Mouse (Mus musculus) skeletal muscle tissue, adult 2 months (tissue): ENCODE measurements around the gene Timm17b.
A peak's percentile ranks its signal among the peaks of the same experiment; 100 is the strongest.

Experiments used
- DNase-seq: peaks from one replicate; pipeline ENCODE4 v3.0.0-alpha.2; 2012; ENCODE audit warnings: low read depth, low spot score

Gene Timm17b

DNA sequence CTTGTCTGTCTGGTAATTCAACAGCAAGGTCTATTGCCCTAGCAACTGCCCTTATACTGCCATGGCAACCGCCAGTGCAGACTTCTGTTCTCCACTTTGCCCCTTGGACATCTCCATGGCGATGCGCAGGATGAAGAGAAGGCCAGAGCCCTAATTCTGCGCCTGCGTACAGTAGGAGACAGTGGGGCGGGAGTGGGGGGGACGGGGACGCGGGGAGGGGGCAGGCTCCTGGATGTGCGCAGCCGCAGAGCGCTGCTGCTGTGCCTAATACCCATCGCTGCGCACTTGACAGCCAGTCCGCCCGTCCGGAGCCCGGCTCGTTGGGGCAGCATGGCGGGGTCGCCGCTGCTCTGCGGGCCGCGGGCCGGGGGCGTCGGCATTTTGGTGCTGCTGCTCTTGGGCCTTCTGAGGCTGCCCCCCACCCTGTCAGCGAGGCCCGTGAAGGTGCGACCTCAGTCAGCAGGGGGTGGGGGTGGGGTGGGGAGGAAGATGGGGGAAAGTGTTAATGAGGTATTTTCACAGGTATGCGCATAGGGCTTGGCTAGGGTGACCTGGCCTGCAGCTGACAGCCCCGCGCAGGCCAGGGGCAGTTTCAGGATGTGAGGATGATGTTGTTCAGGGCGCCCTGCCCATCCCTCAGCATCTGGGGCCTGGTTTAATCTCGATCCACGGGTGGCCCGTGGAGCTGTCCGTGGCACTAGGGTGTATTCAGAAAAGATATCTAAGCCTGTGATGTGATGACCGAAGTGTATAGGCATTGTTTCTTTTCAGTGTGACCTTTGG is 20.6 kb downstream of the Timm17b start, which contains the start of gene Pcsk1n:
TSS of gene Pcsk1n (plus strand) at position 222 of the 783 bp plus-strand sequence.
- DNase-seq, result no peak

- no peak for DNase-seq
Measured at GRCm38 (mm10) chrX:7922032-7922431, 22.9 kb downstream of the Timm17b start.

DNA sequence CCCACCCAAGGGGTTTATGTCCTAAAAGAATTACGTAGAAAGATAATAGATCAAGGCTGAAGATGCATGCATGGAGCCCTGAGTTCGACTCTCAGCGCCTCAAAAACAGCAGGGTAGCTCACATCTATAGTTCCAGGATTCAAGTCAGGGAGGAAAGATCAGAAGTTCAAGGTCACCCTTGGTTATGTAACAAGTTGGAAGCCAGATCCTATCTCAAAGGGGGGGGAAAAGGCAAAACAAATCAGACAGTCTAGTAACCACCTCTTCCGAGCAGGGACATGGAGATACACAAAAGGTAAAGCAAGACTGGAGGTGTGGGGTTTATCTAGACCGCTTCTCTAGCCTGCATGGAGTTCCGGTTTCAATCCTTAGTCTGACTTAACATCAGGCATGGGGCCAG is 27.1 kb downstream of the Timm17b start:
- DNase-seq, result no peak

GRCm38 (mm10) chrX:7927116-7927515 is 28.0 kb downstream of the Timm17b start:
- no peak for DNase-seq

DNA sequence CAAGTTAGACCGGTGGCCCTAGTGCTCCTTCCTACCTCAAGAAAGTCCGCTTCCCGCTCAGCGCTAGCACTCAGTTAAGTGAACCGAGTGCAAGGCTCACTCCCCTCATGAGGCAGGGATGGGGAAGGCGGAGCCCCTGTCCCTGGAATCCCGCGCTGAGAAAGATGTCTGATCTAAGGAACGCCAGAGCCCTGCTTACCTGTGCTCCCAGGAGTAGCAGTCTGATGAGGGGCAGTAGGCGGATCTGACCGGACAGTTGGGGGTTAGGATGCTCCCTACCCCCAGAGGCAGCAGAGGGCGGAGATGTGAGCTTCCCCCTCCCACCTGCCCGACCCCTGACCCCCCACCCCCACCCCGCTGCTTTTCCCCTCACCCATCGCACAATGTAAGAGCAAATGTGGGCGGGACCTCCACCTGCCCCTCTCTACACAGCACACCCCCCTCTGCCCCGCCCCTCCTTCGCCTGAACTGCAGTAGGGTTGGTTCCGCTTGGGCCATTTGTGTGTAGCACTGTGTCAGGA is 29.2 kb downstream of the Timm17b start, which contains the start of gene Eras:
TSS of gene Eras (minus strand) at position 338 of the 521 bp plus-strand sequence.
- DNase-seq, result no peak

- DNase-seq, result no peak
Measured at GRCm38 (mm10) chrX:7936874-7937273, 37.7 kb downstream of the Timm17b start.

DNA sequence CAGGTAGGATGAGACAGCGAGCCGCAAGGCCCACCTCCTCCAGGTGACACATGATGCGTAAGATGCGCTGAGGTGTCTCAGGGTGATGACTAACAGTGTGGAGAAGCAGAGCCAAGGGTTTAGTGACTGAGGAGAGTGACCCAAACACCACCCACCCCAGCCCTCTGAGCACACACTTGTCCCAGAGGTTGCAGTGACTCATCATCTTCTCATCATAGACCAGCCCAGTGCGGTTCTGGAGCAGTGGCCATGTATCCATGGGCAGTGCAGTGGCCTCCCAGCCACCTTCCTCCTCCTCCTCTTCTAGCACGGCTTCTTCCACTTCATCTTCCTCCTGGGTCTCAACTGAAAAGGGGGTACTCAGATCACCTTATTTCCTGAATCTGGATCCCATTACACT is 38.5 kb downstream of the Timm17b start:
- no peak for DNase-seq

DNA sequence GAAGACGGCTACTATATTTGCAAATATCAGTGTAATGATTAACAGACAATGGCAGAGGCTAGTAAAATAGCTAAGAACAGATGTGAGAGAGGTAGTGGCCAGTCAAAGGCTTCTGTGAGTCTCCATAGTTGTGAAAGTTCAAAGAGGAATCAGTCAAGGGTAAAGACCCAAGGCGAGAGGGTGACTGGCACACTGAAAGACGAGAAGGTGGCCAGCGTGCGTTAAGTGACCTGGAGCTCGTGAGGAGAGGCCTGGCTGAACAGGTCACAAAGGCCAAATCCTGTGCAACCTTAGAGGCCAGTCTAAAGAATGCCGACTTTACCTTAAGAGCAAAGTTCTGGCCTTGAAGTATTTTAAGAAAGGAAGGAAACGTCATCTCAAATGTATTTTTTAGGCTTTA is 46.5 kb downstream of the Timm17b start:
- DNase-seq, result no peak

GRCm38 (mm10) chrX:7947108-7947899 is 48.1 kb downstream of the Timm17b start, which contains the start of gene Hdac6:
Hdac6 (minus strand) TSS chrX:7947889.
- DNase-seq, result no peak

GRCm38 (mm10) chrX:7947900-7948492 is 48.8 kb downstream of the Timm17b start:
- peak; percentile 92 for DNase-seq

DNA sequence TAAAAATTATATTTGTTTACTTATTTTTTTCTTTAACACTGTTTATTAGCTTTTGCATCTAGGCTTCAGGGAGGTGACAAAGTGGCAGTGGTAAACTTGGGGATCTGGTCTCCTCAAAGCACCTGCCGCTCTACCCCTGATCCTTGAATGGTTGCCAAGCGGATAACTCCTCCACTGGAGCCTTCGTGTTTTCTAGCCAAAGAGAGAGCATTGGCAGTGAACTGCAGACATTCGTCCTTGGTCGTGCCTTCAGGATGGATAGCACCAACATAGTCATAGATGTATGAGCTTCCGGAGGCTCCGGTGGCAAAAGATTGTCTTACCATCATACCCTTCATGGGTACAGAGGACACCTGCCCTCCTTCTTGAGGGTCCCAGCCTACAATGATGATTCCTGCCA is 50.9 kb downstream of the Timm17b start:
- no peak for DNase-seq
